Mouse (Mus musculus) frontal cortex, adult 2 months (tissue): ENCODE data around the gene Tbc1d22a. TPM values are rescaled to one million over a fixed set of nuclear protein-coding genes. Genes with fewer than 3 reads are reported as not detected.
"Not testable (repeated sequence)": the region's sequence is repeated elsewhere in the genome, so short reads cannot be mapped to it uniquely, and the experiment has no call there.

ENCODE experiments used
- DNase-seq, 2 experiments: peaks; one replicate each; pipeline ENCODE4 v3.0.0; 2022; ENCODE audit warnings: low spot score in 1 of 2; ENCODE audit errors: extremely low spot score in 1 of 2
- polyA plus RNA-seq: library from polyadenylated mRNA; depleted of rRNA; stranded (reverse); fragments of >200 nt; gene quantifications from 2 replicates; pipeline ENCODE4 v1.2.3, GENCODE M21; 2012

Gene Tbc1d22a
- polyA plus RNA-seq, 1 experiment = 29.4 TPM

DNA sequence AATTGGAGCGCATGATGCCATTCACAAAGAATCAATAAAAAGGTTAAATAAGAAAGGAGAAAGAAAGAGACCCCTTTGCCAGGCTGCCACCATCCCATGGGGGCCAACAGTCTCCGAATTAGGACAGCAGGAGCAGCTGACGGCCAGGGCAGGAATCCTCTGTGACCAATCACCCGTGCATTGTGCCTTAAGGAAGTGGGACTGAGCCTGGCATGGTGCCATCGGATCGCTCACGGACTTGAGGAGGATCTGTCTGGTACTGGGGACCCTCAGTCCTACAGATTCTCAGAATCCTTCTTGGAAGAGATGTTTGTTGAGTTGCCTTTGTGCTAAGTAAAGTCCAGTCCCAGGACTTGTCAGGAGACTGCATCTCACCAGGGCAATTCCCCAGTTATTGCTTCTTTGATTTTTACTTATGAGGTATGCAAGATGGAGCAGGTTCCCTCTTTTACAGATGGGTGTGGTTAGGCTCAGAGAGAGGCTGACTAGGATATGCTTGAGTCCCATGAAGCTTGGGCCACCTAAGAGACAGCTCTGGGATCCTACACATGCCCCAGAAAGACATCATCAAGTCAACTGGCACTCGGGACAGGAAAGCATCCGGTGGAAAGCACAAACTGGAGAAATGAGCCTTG is 12.4 kb upstream of the Tbc1d22a start:
- no peak for DNase-seq

DNA sequence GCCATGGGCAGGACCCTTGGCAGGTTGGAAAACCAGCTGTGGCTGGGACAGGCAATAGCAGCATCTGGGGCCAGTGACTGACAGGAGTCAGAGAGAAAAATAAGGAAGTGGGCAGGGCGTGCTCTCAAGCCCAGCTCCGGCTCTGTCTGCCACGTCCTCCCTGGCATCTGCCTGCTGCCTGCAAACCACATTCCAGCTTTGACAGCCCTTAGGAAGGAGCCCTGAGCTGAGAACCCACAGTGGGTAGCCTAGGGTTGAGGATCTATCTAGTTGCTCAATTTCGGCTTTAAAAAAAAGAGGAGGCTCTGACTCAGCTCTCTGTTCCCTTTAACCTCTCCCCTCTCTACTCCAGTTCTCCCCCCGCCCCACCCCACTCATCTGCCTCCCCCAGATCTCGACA is 11.6 kb upstream of the Tbc1d22a start:
- DNase-seq = no peak

DNA sequence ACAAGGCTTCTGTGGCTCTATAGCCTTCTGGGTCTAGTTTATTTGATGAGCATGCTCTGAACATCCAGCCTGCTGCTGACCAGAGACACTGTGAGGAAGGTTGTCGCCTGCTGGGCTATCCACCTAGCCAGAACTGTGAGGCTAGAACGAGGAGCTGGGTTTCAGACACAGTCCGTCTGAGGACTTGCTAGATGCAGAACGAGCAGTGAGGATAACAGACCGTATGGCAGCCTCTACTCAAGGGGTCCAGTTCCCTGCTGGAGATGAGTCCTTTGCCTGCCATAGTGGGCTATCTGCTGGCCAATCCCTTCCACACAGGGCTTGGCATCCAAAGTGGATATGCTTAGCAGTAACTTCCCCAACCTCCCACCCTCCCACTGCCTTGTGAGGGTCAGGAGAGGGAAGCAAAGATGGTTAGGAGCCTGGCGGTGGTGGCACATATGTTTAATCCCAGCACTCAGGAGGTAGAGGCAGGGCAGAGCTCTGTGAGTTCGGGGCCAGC is 10.9 kb upstream of the Tbc1d22a start:
- DNase-seq = no peak

DNA sequence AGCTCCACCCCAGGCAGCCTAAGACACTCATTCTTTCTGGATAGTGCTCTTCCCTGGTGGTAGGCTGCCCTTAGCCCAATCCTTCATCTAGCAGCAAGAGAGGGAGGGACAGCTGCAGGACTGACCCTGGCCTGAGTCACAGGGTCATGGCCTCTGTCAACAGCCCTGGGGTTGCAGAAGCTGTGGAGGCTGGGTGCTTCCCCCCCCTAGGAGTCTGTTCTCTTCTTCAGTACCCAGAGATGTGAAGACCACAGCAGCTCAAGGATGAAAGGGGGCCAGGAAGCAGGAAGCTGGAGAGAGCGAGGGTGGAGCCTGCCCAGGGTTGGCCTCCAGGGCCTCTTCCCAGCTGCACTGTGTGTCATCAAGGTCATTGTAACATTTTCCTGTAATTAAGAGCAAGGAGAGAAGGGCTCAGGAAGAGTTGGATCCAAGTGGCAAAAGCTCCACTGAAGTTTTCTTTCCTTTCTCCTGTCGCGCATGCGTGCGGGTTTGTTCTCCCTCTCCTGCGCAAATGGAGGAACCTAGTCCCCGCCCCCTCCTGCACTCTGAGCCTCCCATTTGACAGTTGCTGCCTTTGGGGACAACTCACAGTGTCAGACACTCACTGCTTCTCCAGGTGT is 10.2 kb upstream of the Tbc1d22a start:
- DNase-seq = no peak

DNA sequence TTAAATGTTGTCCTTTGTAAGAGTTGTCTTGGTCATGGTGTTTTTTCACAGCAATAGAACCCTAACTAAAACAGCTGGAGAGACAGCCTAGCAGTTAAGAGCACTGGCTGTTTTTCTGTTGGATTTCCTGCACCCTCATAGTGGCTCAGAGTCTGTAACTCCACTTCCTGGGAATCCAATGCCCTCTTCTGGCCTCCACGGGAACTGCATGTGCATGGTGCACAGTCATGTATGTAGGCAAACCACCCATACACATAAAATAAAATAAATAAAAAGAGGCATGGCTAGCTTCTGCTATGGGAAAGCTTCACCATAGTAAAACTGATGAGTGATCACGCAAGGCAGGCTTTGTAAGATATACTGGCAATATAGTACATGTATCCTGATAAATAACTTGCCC is 9.0 kb upstream of the Tbc1d22a start:
- peak in 1 of 2 experiments; percentile 58 for DNase-seq

DNA sequence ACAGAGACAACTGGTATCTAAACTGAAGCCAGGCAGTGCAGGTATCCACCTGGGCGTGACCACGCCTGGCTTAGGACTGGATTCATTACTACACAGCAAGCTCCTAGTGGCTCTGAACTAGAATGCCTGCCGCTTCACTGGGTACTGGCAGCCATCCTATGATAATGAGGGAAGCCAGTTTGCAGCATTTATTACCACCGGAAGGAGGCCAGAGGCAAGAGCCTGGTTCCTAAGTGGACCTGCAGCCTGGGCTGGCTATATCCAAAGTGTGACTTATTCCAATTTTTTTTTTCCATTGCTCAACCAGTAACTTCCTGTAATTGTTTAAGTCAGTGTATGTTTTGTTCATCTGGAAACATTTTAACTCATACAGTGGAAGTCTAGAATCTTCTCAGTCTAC is 7.9 kb upstream of the Tbc1d22a start:
- DNase-seq = no peak

DNA sequence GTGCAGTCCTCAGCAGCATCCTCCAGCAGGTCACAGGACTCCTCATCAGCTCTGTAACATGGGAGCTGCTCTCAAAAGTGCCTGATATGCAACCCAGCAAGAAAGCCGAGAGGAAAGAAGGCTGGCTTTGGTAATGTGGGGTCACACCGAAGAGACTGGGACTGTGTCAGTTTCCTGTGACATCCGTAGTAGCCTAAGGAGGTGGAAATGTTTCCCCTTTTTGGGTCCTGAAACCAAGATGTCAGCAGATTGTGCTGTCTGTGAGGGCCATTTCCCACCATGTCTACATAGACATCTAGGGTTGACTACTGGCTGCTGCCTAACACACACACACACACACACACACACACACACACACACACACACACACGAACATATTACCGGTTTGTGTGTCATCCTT is 2.1 kb upstream of the Tbc1d22a start:
- not testable (repeated sequence) for DNase-seq

DNA sequence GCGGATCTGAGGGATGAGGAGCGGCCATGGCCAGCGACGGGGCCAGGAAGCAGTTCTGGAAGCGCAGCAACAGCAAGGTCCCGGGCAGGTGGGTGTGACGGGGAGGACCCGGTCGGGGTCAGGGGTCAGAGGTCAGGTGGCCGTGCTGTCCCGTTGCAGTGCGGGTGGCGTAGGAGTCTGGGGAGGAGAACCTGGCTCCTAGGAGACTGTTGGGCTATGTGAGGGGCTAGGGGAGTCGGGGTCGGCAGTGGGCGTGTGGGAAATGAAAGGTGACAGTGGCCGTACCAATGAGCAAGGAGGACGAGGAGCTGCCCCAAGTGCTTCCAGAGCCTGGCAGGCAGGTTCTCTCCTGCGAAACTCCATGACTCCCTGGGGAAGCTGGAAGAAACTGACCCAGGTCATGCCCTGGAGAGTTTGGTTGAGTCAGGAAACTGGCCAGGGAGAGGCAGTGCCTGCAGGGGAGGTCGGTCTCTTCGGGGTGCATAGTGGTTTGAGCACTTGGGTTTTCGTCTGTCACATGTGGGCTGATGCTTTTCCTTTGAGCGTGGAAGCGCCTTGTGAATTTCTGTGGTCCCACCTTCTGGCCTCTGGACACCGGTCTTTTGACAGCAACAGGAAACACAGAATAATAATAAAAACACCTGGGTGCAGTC is 416 bp downstream of the Tbc1d22a start:
- no peak for DNase-seq

DNA sequence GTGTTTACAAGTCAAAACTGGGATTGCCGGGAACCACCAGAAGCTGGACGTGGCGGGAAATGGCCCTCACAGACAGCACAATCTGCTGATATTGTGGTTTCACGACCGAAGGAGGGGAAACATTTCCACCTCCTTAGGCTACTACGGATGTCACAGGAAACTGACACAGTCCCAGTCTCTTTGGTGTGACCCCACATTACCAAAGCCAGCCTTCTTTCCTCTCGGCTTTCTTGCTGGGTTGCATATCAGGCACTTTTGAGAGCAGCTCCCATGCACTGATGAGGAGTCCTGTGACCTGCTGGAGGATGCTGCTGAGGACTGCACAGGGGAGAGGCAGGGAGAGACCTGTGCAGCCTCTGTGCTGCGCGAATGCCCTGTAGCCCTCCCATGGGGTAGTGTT is 2.4 kb downstream of the Tbc1d22a start:
- not testable (repeated sequence) for DNase-seq

DNA sequence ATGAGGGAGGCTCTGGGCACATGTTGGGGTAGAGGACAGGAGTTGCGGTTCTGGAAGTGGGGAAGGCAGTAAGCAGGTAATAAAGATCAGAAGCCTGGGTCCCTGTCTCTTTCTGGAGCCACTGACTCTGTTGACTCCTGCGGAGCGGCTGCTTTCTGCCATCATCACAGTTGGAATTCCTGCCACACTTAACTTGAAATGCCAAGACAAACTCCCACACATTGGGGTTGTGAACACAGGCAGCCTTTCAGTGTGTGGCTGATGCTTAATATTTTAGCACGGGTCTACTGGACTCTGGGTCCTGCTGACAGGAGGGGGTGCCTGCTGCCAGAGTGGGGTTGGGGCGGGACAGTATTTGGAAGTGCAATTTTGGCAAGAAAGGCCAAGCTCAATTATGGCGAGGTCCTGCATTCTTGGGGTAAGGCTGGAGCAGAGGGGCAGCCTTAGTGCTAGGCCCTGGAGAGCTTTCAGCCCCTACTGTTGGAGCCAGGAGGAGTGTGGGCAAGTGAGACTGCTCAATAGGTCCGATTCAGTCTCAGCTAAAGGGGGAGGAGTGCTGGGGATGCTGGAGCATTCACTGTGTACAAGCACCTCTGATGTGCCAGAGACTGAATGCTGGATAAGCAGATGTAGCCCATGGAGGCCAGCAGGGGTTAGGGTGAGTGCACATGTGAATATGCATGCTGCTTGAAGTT is 5.4 kb downstream of the Tbc1d22a start:
- DNase-seq = peak in 1 of 2 experiments; percentile 60

DNA sequence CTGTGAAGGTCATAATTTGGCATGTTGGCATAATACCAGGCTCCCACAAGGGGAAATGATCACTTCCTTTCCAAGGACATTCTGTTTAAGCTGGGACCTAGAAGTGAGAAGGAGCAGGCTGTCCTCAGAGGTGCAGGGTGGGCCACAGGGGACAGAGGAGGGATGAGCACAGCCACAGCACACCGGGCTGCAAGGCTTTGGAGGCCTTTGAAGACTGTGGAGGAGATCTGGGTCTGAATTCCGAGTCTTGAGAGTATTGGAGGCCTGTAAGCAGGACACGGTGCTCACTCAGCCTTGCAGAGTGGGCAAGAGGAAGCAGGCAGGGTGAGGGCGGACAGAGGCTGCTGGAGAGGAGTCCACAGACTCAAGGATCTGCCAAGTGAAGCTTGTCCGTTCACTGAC is 6.0 kb downstream of the Tbc1d22a start:
- DNase-seq = no peak

DNA sequence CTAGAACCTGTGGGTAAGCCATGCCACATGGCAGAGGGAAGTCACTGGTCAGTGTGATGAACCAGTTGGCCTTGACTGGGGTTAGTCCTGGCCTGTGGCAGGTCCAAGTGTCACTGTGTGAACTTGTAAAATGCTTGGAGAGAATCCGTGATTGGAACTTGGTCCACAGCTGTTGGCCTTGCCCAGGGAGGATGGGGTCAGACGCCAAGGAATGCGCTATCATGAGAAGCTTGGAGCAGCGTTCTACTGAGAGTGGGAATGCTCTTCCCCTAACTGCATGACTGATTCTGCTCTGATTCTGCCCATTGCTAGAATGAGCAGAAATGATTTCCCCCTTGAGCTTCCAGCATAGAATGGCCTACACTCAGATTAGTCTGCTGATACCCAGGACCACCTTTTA is 6.5 kb downstream of the Tbc1d22a start:
- DNase-seq = no peak

DNA sequence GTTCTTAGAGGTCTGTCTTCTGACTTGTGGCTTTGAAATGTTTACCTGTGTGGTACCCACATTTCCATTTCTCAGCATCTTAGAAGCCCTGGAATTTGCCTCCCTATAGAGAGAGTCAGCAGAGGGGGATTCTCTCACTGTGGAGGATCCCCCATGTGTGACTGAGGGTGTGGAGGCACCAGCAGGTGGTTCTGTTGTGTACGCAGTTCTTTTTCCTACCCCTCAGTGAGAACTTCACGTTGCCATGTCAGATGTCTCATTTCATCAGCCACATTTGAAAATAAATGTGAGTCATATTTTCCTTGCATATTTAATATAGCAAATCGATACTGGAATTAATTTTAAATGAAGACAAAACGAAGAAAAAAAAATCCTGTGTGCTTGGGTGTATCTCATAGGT is 7.1 kb downstream of the Tbc1d22a start:
- no peak for DNase-seq

DNA sequence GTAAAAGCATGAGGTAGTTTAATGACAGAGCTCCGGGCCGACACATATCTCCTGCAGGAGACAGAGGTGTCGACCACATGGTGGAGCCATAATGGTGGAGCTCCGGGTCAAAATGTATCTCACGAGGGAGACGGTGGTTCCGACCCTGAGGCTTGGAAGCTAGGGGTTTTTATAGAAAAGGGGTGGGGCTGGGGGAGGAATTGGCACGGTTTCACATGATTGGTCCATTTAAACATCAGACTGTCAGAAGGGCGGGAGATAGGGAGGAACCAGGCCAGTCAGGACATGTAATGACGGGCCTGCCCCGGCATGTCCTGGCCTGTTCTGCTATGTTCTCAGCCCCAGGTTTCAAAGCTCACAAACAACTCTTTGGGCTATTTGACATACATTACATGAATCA is 7.6 kb downstream of the Tbc1d22a start:
- DNase-seq = not testable (repeated sequence)

DNA sequence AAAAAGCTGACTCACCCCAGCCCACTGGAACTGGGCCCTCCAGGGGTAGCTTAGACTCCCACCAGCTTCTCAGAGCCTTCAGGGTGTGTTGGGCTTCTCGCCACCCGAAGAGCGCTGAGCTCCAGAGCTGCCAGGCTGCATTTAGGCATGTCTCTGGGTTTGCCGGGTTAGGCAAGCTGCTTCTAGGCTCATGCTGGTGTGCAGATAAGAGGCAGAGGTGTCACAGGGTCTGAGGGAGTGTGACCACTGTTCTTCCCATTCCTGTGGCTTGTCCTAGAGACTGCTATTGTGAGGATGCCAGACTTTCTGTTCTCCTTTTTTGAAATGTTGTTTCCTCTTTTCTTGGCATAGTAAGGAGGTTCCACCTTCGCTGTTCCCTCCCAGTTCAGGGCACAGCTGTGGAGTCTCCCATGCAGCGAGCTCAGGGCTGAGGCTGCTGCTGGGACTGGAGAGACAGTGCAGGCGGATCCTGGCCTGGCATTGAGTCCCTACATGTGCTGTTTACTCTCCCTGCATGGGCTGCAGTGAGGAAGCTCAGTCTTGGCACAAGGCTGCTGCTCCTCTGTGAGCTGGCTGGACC is 10.8 kb downstream of the Tbc1d22a start:
- DNase-seq = peak; percentile 53 to 67

DNA sequence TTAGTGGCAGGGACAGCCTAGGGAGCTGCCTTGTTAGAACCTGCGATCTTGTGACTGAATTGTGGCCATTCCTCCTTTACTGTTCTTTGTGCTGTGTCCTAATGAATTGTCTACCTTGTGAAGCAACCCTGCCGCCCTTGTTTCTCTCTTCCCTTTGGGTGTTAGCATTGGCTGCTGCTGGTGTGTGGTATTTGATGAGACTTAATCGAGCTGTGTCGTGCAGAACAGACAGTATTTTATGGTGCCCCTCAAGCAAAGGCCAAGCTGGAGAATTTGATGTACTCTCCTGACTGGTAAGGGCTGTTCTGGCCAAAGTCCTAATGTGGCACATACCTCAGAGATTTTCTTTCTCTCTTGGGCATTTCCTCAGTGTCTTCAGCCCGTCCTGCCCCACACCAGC is 12.0 kb downstream of the Tbc1d22a start:
- no peak for DNase-seq

DNA sequence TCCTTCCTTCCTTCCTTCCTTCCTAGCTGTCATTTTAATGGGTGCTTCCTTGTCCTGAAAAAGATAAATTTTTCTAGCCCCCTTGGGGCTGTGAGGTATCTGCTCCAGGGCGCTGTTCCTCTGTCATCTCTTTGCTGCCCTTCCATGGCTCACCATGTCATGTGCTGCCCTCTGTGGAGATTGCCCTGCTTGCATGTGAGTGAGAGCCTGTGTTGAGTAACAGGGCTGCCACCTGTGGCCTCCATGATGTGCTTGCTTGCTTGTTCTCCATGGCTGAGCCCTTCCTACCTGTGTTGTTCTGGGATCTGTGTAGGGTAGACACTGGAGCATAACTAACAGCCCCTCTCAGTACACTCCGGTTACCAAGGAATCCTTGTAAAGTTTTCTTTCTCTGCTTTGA is 12.7 kb downstream of the Tbc1d22a start:
- DNase-seq = no peak

DNA sequence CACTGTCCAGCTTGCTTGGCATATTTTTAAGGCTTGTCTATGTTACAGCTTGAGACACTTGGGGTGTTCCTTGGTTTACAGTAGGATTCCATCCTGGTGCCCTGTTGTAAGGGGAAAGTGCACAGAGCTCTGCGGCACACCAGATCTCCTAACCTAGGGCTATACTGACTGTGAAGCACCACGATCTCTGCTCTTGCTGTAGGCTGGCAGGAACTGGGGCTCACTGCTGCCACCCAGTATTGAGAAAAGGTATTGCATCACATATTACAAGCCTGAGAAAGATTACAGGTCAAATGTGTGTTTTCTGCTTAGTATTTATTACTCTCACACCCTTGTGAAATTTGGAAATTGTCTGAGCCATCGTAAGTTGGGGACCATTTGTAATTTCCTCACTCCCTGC is 13.9 kb downstream of the Tbc1d22a start:
- DNase-seq = peak in 1 of 2 experiments; percentile 71

DNA sequence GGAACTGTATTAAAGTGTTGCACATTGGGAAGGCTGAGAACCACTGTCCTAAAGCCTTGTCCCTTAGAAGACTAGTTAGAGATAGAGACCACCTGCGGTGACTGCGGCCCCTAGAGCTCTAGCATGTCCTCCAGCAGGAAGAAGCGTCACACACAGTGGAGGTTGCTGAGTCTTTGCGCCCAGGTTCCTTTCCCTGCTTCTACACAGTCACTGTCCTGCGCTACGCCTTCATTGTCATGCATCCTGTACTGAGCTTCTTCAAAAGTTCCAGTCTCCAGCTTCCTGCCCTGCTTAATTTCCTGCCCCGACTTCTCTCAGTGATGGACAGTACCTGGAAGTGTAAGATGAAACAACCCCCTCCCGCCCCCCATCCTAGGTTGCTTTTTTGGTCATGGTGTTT is 14.8 kb downstream of the Tbc1d22a start:
- no peak for DNase-seq

DNA sequence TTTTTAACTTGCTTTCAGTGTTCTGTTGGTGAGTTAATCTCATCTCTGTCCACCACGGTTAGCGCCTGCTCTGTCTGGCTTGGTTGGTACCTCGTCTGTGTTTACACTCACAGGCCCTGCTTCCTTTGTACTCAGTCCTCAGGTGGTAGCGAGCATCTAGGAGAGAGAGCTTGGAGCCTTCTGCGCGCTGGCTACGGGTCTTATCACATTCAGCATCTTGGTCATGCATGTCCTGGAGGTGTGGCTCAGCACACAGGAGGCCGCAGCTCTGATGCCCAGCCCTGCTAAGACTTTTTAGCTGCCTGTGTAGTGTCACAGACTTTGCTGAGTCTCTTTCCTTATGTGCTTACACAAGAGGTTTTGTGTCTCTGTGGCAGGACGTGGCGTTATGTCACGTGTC is 15.4 kb downstream of the Tbc1d22a start:
- no peak for DNase-seq

DNA sequence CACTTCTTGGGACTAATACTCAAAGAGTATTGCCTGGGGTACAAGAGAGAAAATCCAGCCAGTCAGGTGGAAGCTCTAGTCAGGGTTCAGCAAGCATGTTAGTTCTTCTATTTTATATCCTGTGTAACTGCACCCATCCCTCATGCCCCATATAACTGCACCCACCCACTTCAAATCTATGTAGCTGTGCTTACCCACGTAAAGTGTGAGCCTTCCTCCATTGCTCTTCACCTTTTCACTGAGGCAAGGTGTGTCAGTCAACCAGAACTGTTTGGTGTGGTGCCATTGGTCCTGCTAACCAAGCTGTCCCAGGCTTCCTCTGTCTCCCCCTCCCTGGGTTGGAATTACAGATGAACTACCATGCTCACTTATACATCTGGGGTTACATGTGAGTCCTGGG is 16.9 kb downstream of the Tbc1d22a start:
- no peak for DNase-seq
